Mouse (Mus musculus) kidney, embryonic 16.5 days (tissue): ENCODE measurements around the gene Dnase1l3. TPM values are rescaled to one million over a fixed set of nuclear protein-coding genes. Genes with fewer than 3 reads are reported as not detected.
A peak's percentile ranks its signal among the peaks of the same experiment; 100 is the strongest.

ENCODE experiments used
- ATAC-seq: fragments of 200-750 bp; cut with Nextera tagmentation; 2 replicates; pipeline ENCODE4 v1.8.0; 2017; ENCODE audit warnings: moderate TSS enrichment; ENCODE audit not compliant: low FRiP score, low TSS enrichment
- H3K27ac ChIP-seq: fragments of 300-500 bp; sonication (generic); 2 replicates; pipeline ENCODE4 v1.5.1; 2014; ENCODE audit warnings: low read length
- H3K27me3 ChIP-seq: fragments of 300-500 bp; sonication (generic); 2 replicates; pipeline ENCODE4 v1.6.1; 2014; ENCODE audit warnings: low read length, control low read depth, mixed read lengths; ENCODE audit not compliant: insufficient read depth
- H3K36me3 ChIP-seq: fragments of 300-500 bp; sonication (generic); 2 replicates; pipeline ENCODE4 v1.6.1; 2014; ENCODE audit warnings: low read length, control low read depth, mixed read lengths; ENCODE audit not compliant: insufficient read depth
- H3K4me1 ChIP-seq: fragments of 300-500 bp; sonication (generic); 2 replicates; pipeline ENCODE4 v1.6.1; 2014; ENCODE audit warnings: low read length, control low read depth, mixed read lengths; ENCODE audit not compliant: insufficient read depth
- H3K4me2 ChIP-seq: fragments of 300-500 bp; sonication (generic); replicated peaks from 2 replicates; pipeline ENCODE4 v1.6.1; 2014; ENCODE audit warnings: low read depth, low read length
- H3K4me3 ChIP-seq: fragments of 300-500 bp; sonication (generic); 2 replicates; pipeline ENCODE4 v1.5.1; 2014; ENCODE audit warnings: mild to moderate bottlenecking, low read length
- H3K9ac ChIP-seq: fragments of 300-500 bp; sonication (generic); replicated peaks from 2 replicates; pipeline ENCODE4 v1.6.1; 2014; ENCODE audit warnings: low read length
- H3K9me3 ChIP-seq: fragments of 300-500 bp; sonication (generic); 2 replicates; pipeline ENCODE4 v1.6.1; 2016; ENCODE audit warnings: low read length, control low read depth
- WGBS: fragments of 180-500 bp; shearing (Covaris S2); extraction: QIAGEN DNeasy Blood & Tissue Kit; methylation state at CpG from one replicate; pipeline ENCODE4 v1.1.7; 2014; 5-methylcytosine and 5-hydroxymethylcytosine counted together
- polyA plus RNA-seq: library from polyadenylated mRNA; unstranded; fragments of >200 nt; fragmentation: Nextera tagmentation; extraction: Ambion mirVana; gene quantifications from 2 replicates; pipeline ENCODE4 v1.2.1, GENCODE M21; 2015

Gene Dnase1l3
- polyA plus RNA-seq, result 0.30 and 0.31 TPM in 2 replicates

DNA sequence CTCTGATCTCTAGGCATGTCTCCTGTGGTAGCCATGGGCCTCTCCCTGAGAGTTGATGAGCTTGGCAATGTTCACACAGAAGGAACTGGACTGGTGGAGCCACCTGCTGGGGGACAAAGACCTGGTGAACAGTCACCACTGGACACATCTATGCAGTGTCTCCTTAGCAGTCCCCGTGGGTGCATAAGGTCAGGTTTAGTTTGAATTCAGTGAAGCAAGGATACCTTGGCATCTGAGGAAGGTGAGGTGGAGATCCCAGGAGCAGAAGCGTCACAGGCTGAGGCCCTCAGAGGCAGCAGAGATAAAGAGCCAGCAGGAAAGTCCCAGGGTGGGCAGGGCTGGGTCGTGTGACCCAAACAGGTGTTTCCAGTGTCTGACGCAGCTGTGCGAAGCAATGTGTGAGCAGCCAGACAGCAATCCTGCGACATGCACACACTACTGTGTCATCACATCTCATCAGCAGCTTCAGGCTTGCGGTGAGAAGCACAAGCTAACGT is at the start of gene Dnase1l3:
Gene Dnase1l3 (minus strand): TSS at position 303 of the 497 bp plus-strand sequence.
- WGBS, result 64% methylated on average over 8 of the region's 8 CpGs
- no peak within 1 kb of the TSS for H3K9ac ChIP-seq
- ATAC-seq, result peak; percentile 66
- H3K4me1 ChIP-seq, result peaks cover 11% of the 10 kb centered on the region; the same call in 1 of the 2 replicates
- no peak within 1 kb of the TSS for H3K4me3 ChIP-seq
- no peaks in the 10 kb centered on the region for H3K36me3 ChIP-seq
- no peak within 1 kb of the TSS for H3K4me2 ChIP-seq
- H3K27ac ChIP-seq, result no peak within 1 kb of the TSS
- no peaks in the 10 kb centered on the region for H3K9me3 ChIP-seq
- 0 out of 2 replicates have a peak, but pooled peaks cover 3% of the 10 kb centered on the region for H3K27me3 ChIP-seq

DNA sequence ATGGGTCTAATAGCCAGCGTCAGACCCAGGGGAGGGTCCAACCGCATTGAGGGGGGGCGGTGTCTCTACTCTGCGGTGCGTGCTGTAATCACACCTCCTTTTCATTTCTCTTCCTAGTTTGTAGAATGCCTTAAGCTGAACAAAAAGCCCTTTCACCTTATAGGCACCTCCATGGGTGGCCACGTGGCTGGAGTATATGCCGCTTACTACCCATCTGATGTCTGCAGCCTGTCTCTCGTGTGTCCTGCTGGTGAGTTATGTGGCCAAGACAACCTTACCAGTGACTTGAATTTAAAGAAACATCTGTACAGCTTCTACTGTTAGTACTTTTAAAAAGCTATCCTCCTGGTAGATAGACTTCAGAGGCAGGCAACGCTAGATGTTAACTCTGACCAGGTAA is 48.2 kb upstream of the Dnase1l3 start:
- Histone ChIP-seq H3K27ac (no peak overlapping the region), H3K9ac (no peak overlapping the region), H3K27me3 (no peaks in the 10 kb centered on the region), H3K9me3 (no peaks in the 10 kb centered on the region), H3K36me3 (peaks cover 14% of the 10 kb centered on the region; the same call in 1 of the 2 replicates), H3K4me3 (no peak overlapping the region), H3K4me1 (no peaks in the 10 kb centered on the region), H3K4me2 (no peak overlapping the region)
- no peak for ATAC-seq
- 94% methylated on average over 9 of the region's 9 CpGs for WGBS

DNA sequence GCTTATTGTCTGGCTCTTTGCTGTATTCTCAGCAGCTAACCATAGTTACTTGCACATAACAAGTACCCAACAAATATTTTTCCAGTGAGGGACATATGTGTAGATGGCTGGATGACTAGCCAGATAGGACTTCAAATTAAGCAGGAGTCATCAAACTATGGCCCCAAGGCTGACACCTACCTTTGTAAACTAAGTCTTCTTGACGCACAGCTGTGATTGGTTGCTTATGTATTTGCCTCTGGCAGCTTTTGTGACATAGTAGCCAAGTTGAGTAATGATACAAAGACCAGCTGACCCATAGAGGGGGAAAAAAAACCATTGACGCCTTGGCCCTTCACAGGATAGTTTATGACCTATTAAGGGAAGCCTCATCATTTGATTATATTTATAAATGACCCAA is 47.7 kb upstream of the Dnase1l3 start:
- ATAC-seq, result no peak
- WGBS, result 85% methylated on average over 2 of the region's 2 CpGs
- Histone ChIP-seq H3K4me1 (no peaks in the 10 kb centered on the region), H3K27me3 (no peaks in the 10 kb centered on the region), H3K4me3 (no peak overlapping the region), H3K36me3 (peaks cover 10% of the 10 kb centered on the region; the same call in 1 of the 2 replicates), H3K9me3 (no peaks in the 10 kb centered on the region), H3K27ac (no peak overlapping the region), H3K9ac (no peak overlapping the region), H3K4me2 (no peak overlapping the region)

DNA sequence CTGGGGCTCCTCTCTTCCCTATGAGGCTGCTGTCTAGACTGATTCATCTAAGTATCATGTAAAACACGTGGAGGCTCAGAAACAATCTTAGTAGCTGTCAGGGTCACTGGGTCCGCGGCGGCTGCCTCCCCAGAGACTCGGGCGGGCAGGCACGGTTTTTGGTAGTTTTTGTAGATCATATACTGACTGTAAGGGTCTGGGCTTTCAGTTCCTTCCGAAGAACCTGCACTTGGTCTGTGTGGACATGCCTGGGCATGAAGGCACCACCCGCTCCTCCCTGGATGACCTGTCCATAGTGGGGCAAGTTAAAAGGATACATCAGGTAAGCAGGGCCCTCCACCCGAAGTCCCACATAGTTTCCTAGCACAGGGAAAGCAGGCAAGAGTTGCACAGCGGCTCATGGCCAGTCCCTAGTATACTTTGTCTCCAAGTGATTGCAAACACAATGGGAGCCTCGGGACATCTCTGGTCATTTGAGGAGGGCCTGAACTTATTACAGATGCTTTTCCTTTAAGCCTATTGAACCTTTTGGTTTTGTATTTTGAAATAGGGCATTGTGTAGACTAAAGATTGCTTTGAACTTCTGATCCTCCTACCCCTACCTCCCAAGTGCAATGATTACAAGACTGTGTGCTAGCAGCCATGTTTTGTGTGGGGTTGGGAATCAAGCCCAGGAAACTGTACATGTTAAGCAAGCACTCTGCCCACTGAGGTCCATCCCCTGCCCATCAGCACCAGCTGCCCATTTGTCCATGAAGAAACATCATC is 46.7 kb upstream of the Dnase1l3 start:
- Histone ChIP-seq H3K4me3 (no peak overlapping the region), H3K4me1 (no peaks in the 10 kb centered on the region), H3K36me3 (0 out of 2 replicates have a peak, but pooled peaks cover 6% of the 10 kb centered on the region), H3K9me3 (no peaks in the 10 kb centered on the region), H3K27me3 (no peaks in the 10 kb centered on the region), H3K9ac (no peak overlapping the region), H3K4me2 (no peak overlapping the region), H3K27ac (no peak overlapping the region)
- WGBS, result 86% methylated on average over 12 of the region's 12 CpGs
- ATAC-seq, result no peak

DNA sequence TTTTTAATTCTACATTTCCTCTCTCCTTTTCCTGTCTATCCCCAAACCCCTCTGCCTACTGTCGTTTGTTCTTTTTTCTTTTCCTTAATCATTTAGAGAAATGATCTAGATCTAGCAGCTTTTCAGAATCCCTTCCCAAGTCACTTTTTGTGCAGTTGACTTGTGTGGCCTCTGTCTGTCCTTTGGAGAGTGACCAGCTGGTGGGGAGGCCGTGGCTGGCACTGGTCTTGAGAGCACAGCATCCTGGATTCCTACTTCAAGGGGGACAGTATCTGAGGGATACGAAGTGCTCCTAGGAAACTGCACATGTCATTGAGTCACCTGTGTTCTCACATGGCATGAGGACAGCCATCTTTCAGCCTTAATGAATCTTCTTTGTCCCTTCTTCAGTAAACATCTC is 45.8 kb upstream of the Dnase1l3 start:
- 76% methylated on average over 3 of the region's 3 CpGs for WGBS
- ATAC-seq, result no peak
- Histone ChIP-seq H3K4me2 (no peak overlapping the region), H3K9me3 (no peaks in the 10 kb centered on the region), H3K9ac (no peak overlapping the region), H3K27ac (no peak overlapping the region), H3K27me3 (no peaks in the 10 kb centered on the region), H3K4me1 (no peaks in the 10 kb centered on the region), H3K36me3 (0 out of 2 replicates have a peak, but pooled peaks cover 3% of the 10 kb centered on the region), H3K4me3 (no peak overlapping the region)

DNA sequence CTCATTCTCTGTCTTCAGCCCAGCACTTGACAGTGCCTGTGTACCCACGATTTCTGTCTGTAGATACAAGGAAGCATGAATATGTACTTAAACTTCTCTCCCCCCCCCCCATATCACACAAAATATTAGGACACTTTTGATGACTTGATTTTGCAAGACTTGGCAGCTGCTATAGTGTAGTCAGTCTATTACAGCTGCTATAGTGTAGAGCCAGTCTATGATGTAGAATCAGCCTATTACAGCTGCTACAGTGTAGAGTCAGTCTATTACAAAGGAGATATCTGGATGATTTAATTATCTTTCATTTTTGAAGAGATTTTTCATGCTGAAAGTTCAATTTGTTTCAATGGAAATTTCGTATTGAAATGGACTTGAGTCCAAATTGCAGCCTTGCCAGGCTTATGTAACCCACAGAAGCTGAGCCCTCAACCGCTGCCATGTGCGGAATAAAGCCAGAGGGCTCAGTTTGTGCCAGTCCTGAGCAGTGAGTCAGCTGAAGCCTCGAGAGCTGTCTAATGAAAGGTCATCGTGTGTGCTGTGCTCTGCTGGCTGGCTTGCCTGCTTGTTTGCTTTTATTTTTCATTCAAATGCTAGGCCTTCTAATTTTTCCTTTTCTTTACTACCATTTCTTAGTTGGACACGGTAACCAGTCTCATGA is 44.5 kb upstream of the Dnase1l3 start:
- H3K36me3 ChIP-seq, result 0 out of 2 replicates have a peak, but pooled peaks cover 3% of the 10 kb centered on the region
- ATAC-seq, result no peak
- no peaks in the 10 kb centered on the region for H3K9me3 ChIP-seq
- no peaks in the 10 kb centered on the region for H3K27me3 ChIP-seq
- no peak overlapping the region for H3K27ac ChIP-seq
- H3K4me2 ChIP-seq, result no peak overlapping the region
- 88% methylated on average over 7 of the region's 7 CpGs for WGBS
- H3K9ac ChIP-seq, result no peak overlapping the region; the same call in 1 of the 2 replicates
- H3K4me1 ChIP-seq, result no peaks in the 10 kb centered on the region
- H3K4me3 ChIP-seq, result no peak overlapping the region

DNA sequence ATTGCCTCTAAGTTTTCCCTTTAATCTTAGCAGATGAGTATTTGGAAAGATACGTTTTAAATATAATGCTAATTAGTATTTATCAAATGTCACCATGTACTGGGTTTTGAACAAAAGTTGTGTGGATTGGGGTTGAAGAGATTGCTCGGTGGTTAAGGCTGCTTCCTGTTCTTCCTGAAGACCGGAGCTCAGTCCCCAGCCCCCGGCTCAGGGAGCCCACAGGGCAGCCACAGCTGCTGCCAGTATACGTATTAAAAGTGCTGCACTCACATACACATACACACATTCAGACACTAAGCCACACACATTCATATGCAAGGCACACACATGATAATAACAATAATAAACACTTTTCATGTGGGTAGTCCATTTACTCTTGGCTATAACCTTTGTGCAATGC is 43.8 kb upstream of the Dnase1l3 start:
- Histone ChIP-seq H3K36me3 (0 out of 2 replicates have a peak, but pooled peaks cover 3% of the 10 kb centered on the region), H3K4me3 (no peak overlapping the region), H3K9me3 (no peaks in the 10 kb centered on the region), H3K27ac (no peak overlapping the region), H3K4me1 (no peaks in the 10 kb centered on the region), H3K27me3 (no peaks in the 10 kb centered on the region), H3K9ac (no peak overlapping the region), H3K4me2 (no peak overlapping the region)
- no peak for ATAC-seq
- WGBS, result 82% methylated on average over 5 of the region's 5 CpGs

DNA sequence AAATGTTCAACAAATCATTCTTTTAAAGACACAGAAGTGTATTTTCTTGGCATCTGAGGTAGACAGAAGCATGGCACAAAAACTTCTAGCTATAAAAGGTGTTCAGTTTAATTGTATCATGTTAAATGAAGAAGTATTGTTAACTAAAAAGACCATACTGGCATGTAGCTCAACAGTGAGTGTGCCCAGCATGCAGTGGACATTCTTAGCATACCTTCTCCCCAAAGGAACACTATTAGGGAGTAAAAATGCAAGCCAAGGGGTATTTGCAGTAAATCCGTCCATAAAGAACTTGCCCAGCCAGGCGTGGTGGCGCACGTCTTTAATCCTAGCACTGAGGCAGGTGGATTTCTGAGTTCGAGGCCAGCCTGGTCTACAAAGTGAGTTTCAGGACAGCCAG is 42.0 kb upstream of the Dnase1l3 start:
- Histone ChIP-seq H3K4me3 (no peak overlapping the region), H3K4me2 (no peak overlapping the region), H3K9ac (no peak overlapping the region), H3K9me3 (no peaks in the 10 kb centered on the region), H3K27ac (no peak overlapping the region), H3K36me3 (no peaks in the 10 kb centered on the region), H3K4me1 (no peaks in the 10 kb centered on the region), H3K27me3 (no peaks in the 10 kb centered on the region)
- ATAC-seq, result no peak
- 80% methylated on average over 5 of the region's 5 CpGs for WGBS

DNA sequence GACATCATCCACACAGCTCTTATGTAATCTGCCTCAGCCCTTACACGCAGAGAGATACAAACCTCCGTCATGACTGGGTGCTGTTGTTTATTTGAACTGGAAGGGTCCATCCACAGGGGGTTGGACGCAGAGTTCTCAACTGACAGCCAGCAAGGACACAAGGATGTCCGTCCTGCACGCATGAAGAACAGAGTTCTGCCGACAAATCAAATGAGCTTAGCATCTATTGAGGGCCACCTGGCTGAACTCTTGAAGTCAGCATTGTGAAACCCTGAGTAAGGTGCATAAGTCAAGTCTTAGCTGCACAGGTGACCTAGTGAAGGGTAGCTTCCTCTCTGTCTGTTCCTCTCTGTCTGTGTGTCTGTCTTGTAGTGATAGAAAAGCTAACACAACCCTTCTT is 41.6 kb upstream of the Dnase1l3 start:
- Histone ChIP-seq H3K36me3 (no peaks in the 10 kb centered on the region), H3K4me2 (no peak overlapping the region), H3K9ac (no peak overlapping the region), H3K27me3 (no peaks in the 10 kb centered on the region), H3K4me1 (no peaks in the 10 kb centered on the region), H3K27ac (no peak overlapping the region), H3K9me3 (no peaks in the 10 kb centered on the region), H3K4me3 (no peak overlapping the region)
- ATAC-seq, result no peak
- WGBS, result 87% methylated on average over 6 of the region's 6 CpGs

DNA sequence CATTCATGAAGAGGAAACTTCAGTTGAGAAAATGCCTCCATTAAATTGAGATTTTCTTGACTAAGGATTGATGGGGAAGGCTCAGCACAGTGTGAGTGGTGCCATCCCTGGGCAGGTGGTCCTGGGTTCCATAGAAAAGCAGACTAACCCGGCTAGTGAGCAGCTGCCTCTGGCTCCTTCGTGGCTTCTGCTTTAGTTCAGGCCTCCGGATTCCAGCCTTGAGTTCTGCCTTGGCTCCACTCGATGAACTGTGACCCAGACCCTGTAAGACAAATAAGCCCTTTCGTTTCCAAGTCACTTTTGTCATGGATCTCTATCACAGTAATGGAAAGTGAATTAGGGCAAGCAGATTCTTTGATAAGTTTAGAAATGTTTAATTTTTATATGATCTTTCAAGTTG is 40.2 kb upstream of the Dnase1l3 start:
- ATAC-seq, result no peak

More for the DNA sequence above, 40.2 kb upstream of the Dnase1l3 start:
- WGBS, result 54% methylated on average over 5 of the region's 5 CpGs
- Histone ChIP-seq H3K9me3 (no peaks in the 10 kb centered on the region), H3K36me3 (no peaks in the 10 kb centered on the region), H3K4me3 (no peak overlapping the region), H3K27me3 (no peaks in the 10 kb centered on the region), H3K4me1 (no peaks in the 10 kb centered on the region), H3K4me2 (no peak overlapping the region), H3K27ac (no peak overlapping the region), H3K9ac (no peak overlapping the region)
